Mouse (Mus musculus) myocyte (in vitro differentiated cells): Measurements from ENCODE around the gene Lce1i.

Experiments used
- CEBPB ChIP-seq: IDR thresholded peaks from 2 replicates; pipeline ENCODE4 v1.6.1; 2011; ENCODE audit warnings: mild to moderate bottlenecking, moderate library complexity; ENCODE audit not compliant: poor library complexity, insufficient read depth, severe bottlenecking
- E2F4 ChIP-seq: IDR thresholded peaks from one replicate; pipeline ENCODE4 v1.6.1; 2011; ENCODE audit warnings: mild to moderate bottlenecking, control low read depth, moderate library complexity; ENCODE audit not compliant: insufficient read depth
- MAX ChIP-seq: IDR thresholded peaks from one replicate; pipeline ENCODE4 v1.6.1; 2011; ENCODE audit warnings: low read depth, mild to moderate bottlenecking, control low read depth
- MYOD1 ChIP-seq, 3 experiments: IDR thresholded peaks; one replicate each; pipeline ENCODE4 v1.6.1; 2011; ENCODE audit warnings: control low read depth in 2 of 3, low read depth in 2 of 3, mild to moderate bottlenecking in 2 of 3, moderate library complexity in 1 of 3; ENCODE audit not compliant: insufficient read length in 2 of 3, control insufficient read depth in 1 of 3
- POLR2A ChIP-seq: IDR thresholded peaks from one replicate; pipeline ENCODE4 v1.6.1; 2011; ENCODE audit warnings: low read depth, mild to moderate bottlenecking, control low read depth, moderate library complexity; ENCODE audit not compliant: insufficient read length
- SRF ChIP-seq: IDR thresholded peaks from one replicate; pipeline ENCODE4 v1.6.1; 2011; ENCODE audit warnings: low read depth; ENCODE audit not compliant: control insufficient read depth, insufficient read length
- USF1 ChIP-seq: IDR thresholded peaks from one replicate; pipeline ENCODE4 v1.6.1; 2011; ENCODE audit warnings: low read depth, mild to moderate bottlenecking, control low read depth, moderate library complexity

GRCm38 (mm10) chr3:92815581-92815980 lies 36.9 kb upstream of the Lce1i start:
- TF ChIP-seq MAX (no peak), CEBPB (no peak), POLR2A (no peak), USF1 (no peak), MYOD1 (IDR thresholded peaks at IDR 0.05; ENCODE audit: control insufficient read depth in 1 of 3, insufficient read length in 2 of 3, low read depth in 2 of 3) (no peak), SRF (no peak), E2F4 (no peak)
